Mouse (Mus musculus): ENCODE measurements at regions not wholly inside any gene's neighbourhood (a gene's known extent, or its start where the extent isn't known, plus 50 kb on each side); places are given as distances from the start of the nearest gene placed in this dataset.

- Histone ChIP-seq H3K4me2 (replicated peaks; ENCODE audit: low read depth) (no peak overlapping the region), H3K27ac (replicated peaks) (no peak overlapping the region), H3K27me3 (ENCODE audit: control insufficient read depth, insufficient read depth, low read length) (no peaks in the 10 kb centered on the region), H3K36me3 (ENCODE audit: control insufficient read depth, insufficient read depth, low read length) (no peaks in the 10 kb centered on the region), H3K4me1 (replicated peaks; ENCODE audit: control insufficient read depth, insufficient read depth) (no peaks in the 10 kb centered on the region), H3K9me3 (ENCODE audit: control insufficient read depth, low read length) (no peaks in the 10 kb centered on the region), H3K9ac (ENCODE audit: low read length) (no peak overlapping the region), H3K4me3 (ENCODE audit: low read depth, low read length) (no peak overlapping the region)
- ATAC-seq (ENCODE audit: low FRiP score, low TSS enrichment) (no peak), DNase-seq (ENCODE audit: low spot score) (no peak)
- TF ChIP-seq CTCF (IDR thresholded peaks at IDR 0.05; ENCODE audit: low read depth) (peak; percentile 15; the same call in 1 of the 2 replicates), EP300 (optimal IDR thresholded peaks at IDR 0.05) (no peak)
- WGBS = 89% methylated on average over 1 of the region's 1 CpGs
Observed at GRCm38 (mm10) chr1:123003261-123003660, 1042.1 kb downstream of the Dpp10 start.
